Mouse (Mus musculus): Measurements from ENCODE around the gene Tnfsf13.
A peak's percentile ranks its signal among the peaks of the same experiment; 100 is the strongest.
"Not testable (repeated sequence)": the region's sequence is repeated elsewhere in the genome, so short reads cannot be mapped to it uniquely, and the experiment has no call there.

The Tnfsf13 gene

GRCm38 (mm10) chr11:69685526-69686148 is at the start of gene Tnfsf13:
Tnfsf13 (minus strand) TSS chr11:69685784.
- peak in 1 of 2 experiments; percentile 75 for DNase-seq (ENCODE audit: low spot score in 2 of 2)

- DNase-seq (ENCODE audit: low spot score in 2 of 2) = not testable (repeated sequence)
Observed at GRCm38 (mm10) chr11:69731408-69731807, 45.8 kb upstream of the Tnfsf13 start.

- DNase-seq (ENCODE audit: low spot score in 2 of 2) = no peak
Observed at GRCm38 (mm10) chr11:69729063-69729462, 43.5 kb upstream of the Tnfsf13 start.

- DNase-seq (ENCODE audit: low spot score in 2 of 2) = no peak
Observed at GRCm38 (mm10) chr11:69725951-69726350, 40.4 kb upstream of the Tnfsf13 start.

- DNase-seq (ENCODE audit: low spot score in 2 of 2) = no peak
Observed at GRCm38 (mm10) chr11:69723074-69723473, 37.5 kb upstream of the Tnfsf13 start.

GRCm38 (mm10) chr11:69720852-69721251 is 35.3 kb upstream of the Tnfsf13 start:
- peak; percentile 26 to 27 for DNase-seq (ENCODE audit: low spot score in 2 of 2)

GRCm38 (mm10) chr11:69719423-69719822 is 33.8 kb upstream of the Tnfsf13 start:
- no peak for DNase-seq (ENCODE audit: low spot score in 2 of 2)

- no peak for DNase-seq (ENCODE audit: low spot score in 2 of 2)
Observed at GRCm38 (mm10) chr11:69718661-69719060, 33.1 kb upstream of the Tnfsf13 start.

- no peak for DNase-seq (ENCODE audit: low spot score in 2 of 2)
Observed at GRCm38 (mm10) chr11:69716953-69717352, 31.4 kb upstream of the Tnfsf13 start.

- DNase-seq (ENCODE audit: low spot score in 2 of 2) = peak in 1 of 2 experiments; percentile 46
Observed at GRCm38 (mm10) chr11:69715929-69716328, 30.3 kb upstream of the Tnfsf13 start.

- no peak for DNase-seq (ENCODE audit: low spot score in 2 of 2)
Observed at GRCm38 (mm10) chr11:69715482-69715881, 29.9 kb upstream of the Tnfsf13 start.

- no peak for DNase-seq (ENCODE audit: low spot score in 2 of 2)
Observed at GRCm38 (mm10) chr11:69714636-69715329, 29.2 kb upstream of the Tnfsf13 start.

- no peak for DNase-seq (ENCODE audit: low spot score in 2 of 2)
Observed at GRCm38 (mm10) chr11:69712954-69713672, 27.5 kb upstream of the Tnfsf13 start.

GRCm38 (mm10) chr11:69711082-69711481 is 25.5 kb upstream of the Tnfsf13 start:
- DNase-seq (ENCODE audit: low spot score in 2 of 2) = no peak

- DNase-seq (ENCODE audit: low spot score in 2 of 2) = no peak
Observed at GRCm38 (mm10) chr11:69710470-69710869, 24.9 kb upstream of the Tnfsf13 start.

- DNase-seq (ENCODE audit: low spot score in 2 of 2) = no peak
Observed at GRCm38 (mm10) chr11:69709554-69710446, 24.2 kb upstream of the Tnfsf13 start.

- DNase-seq (ENCODE audit: low spot score in 2 of 2) = no peak
Observed at GRCm38 (mm10) chr11:69708614-69709265, 23.2 kb upstream of the Tnfsf13 start.

- no peak for DNase-seq (ENCODE audit: low spot score in 2 of 2)
Observed at GRCm38 (mm10) chr11:69707873-69708381, 22.3 kb upstream of the Tnfsf13 start.

GRCm38 (mm10) chr11:69707480-69707847 is 21.9 kb upstream of the Tnfsf13 start:
- no peak for DNase-seq (ENCODE audit: low spot score in 2 of 2)

- DNase-seq (ENCODE audit: low spot score in 2 of 2) = no peak
Observed at GRCm38 (mm10) chr11:69706775-69707479, 21.3 kb upstream of the Tnfsf13 start.
